In the genomic region with DNA sequence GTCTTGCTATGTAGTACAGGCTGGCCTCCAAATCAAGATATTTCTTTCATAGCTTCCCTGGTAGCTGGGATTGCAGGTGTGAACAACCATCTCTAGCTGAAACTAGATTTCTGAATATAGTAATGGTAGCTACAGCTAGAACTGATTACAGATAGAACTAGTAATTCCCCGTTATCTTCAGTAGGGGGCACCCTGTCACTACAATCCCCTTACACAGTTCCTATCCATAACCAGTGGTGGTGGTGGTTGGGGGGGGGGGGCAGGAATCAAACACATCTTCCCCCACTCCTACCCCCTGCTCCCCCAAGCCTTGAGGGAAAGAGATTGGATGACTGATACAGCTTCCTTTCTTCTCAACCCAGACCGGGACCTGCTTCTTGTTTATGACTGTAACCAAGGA, we compare ENCODE assay signal across 10 mouse cellular contexts. TPM values are rescaled to one million over a fixed set of nuclear protein-coding genes. Genes with fewer than 3 reads are reported as not detected.
A peak's percentile ranks its signal among the peaks of the same experiment; 100 is the strongest.
DNase-seq lines count a peak whose midpoint lies in the region; TF ChIP-seq lines count a peak whose summit lies in the region.
"Had no signal": no experiment of that assay in that cellular context is flagged by ENCODE, and none has a peak within 500 bp of the region (broad histone marks: within the 10 kb centered on the region; RNA-seq: fewer than 3 reads in every experiment).

No protein-coding gene starts in this region.

- H3K4me3 ChIP-seq in layer of hippocampus, adult 2 months = no peak overlapping the region
- H3K4me3 ChIP-seq: limb, embryonic 15.5 days; stomach, embryonic 15.5 days had no signal

- H3K27ac ChIP-seq in layer of hippocampus, adult 2 months = no peak overlapping the region
- H3K27ac ChIP-seq: limb, embryonic 15.5 days; stomach, embryonic 15.5 days had no signal

- peak; percentile 75 for TF ChIP-seq CTCF in layer of hippocampus, adult 2 months (conservative IDR thresholded peaks at IDR 0.05)

- DNase-seq in adrenal gland, postnatal 14 days = peak; percentile 39
- no peak for DNase-seq in adrenal gland, adult 18-20 months (ENCODE audit: low spot score in 2 of 2)
- peak in 1 of 2 experiments; percentile 51 for DNase-seq in layer of hippocampus, adult 2 months (ENCODE audit: low spot score in 2 of 2)
- no peak for DNase-seq in layer of hippocampus, adult 8-10 months (ENCODE audit: low spot score in 2 of 2)
- peak; percentile 76 for DNase-seq in NIH3T3 (ENCODE audit: low read depth)
- DNase-seq in lung, postnatal 10 days = peak; percentile 49
- DNase-seq in right cerebral cortex, postnatal 14 days = no peak
- DNase-seq in spleen, postnatal 10 days (ENCODE audit: low spot score in 2 of 2) = no peak

RNA-seq across cellular contexts. Expression of a gene that starts 19.5 kb away (rescaled TPM):
- 3.4 and 4.3 TPM in 2 replicates for total RNA-seq in adrenal gland, postnatal 14 days (2021)
- 1 to 10 TPM; 3.8 to 5.9 TPM for total RNA-seq in adrenal gland, adult 18-20 months (2021)
- total RNA-seq in layer of hippocampus, adult 2 months (2021) = 10 to 100 TPM; 28.5 to 29.1 TPM
- 10 to 100 TPM; 27.1 to 32.6 (median 27.9) TPM for total RNA-seq in layer of hippocampus, adult 8-10 months (2022)

RNA-seq across cellular contexts. Expression of a gene that starts 23.0 kb away (rescaled TPM):
- total RNA-seq in adrenal gland, postnatal 14 days (2021) = 21.0 and 25.2 TPM in 2 replicates
- total RNA-seq in adrenal gland, adult 18-20 months (2021) = 10 to 100 TPM in 1 of 2 experiments, 1 to 10 TPM in 1; 9.5 to 30.8 TPM
- total RNA-seq in layer of hippocampus, adult 2 months (2021) = 10 to 100 TPM; 66.8 to 82.0 TPM
- 10 to 100 TPM; 61.3 to 72.1 (median 67.5) TPM for total RNA-seq in layer of hippocampus, adult 8-10 months (2022)

Comparison
In these comparisons a context has a peak if more than half of its experiments do, and no peak if none do; other contexts are left out.
1. DNase-seq: peak in adrenal gland, postnatal 14 days (single experiment), NIH3T3 (single experiment) and lung, postnatal 10 days (single experiment); none in adrenal gland, adult 18-20 months (0 of 2), layer of hippocampus, adult 8-10 months (0 of 2), right cerebral cortex, postnatal 14 days (single experiment) and spleen, postnatal 10 days (0 of 2).